Mouse (Mus musculus) embryonic facial prominence, embryonic 14.5 days (tissue): Measurements from ENCODE around the gene Wwp2. TPM values are rescaled to one million over a fixed set of nuclear protein-coding genes. Genes with fewer than 3 reads are reported as not detected.
A peak's percentile ranks its signal among the peaks of the same experiment; 100 is the strongest.

Experiments used
- ATAC-seq: fragments of 200-750 bp; cut with Nextera tagmentation; 2 replicates; pipeline ENCODE4 v1.8.0; 2017; ENCODE audit warnings: low read depth, moderate number of reproducible peaks, moderate TSS enrichment
- DNase-seq: peaks from one replicate; pipeline ENCODE4 v3.0.0-alpha.2; 2015; ENCODE audit warnings: low spot score
- H3K27ac ChIP-seq: fragments of 300-500 bp; sonication (generic); replicated peaks from 2 replicates; pipeline ENCODE4 v1.5.1; 2014; ENCODE audit warnings: low read depth, mild to moderate bottlenecking, low read length, moderate library complexity
- H3K27me3 ChIP-seq: fragments of 300-500 bp; sonication (generic); replicated peaks from 2 replicates; pipeline ENCODE4 v1.6.1; 2014; ENCODE audit warnings: low read length; ENCODE audit not compliant: control insufficient read depth, insufficient read depth
- H3K36me3 ChIP-seq: fragments of 300-500 bp; sonication (generic); 2 replicates; pipeline ENCODE4 v1.6.1; 2014; ENCODE audit warnings: low read length, mixed read lengths; ENCODE audit not compliant: control insufficient read depth, insufficient read depth
- H3K4me1 ChIP-seq: fragments of 300-500 bp; sonication (generic); 2 replicates; pipeline ENCODE4 v1.6.1; 2014; ENCODE audit warnings: antibody characterized with exemption, low read length; ENCODE audit not compliant: control insufficient read depth, insufficient read depth
- H3K4me2 ChIP-seq: fragments of 300-500 bp; sonication (generic); 2 replicates; pipeline ENCODE4 v1.6.1; 2014; ENCODE audit warnings: low read depth, mild to moderate bottlenecking, low read length, moderate library complexity, mixed read lengths
- H3K4me3 ChIP-seq: fragments of 300-500 bp; sonication (generic); 2 replicates; pipeline ENCODE4 v1.5.1; 2014; ENCODE audit warnings: low read depth, mild to moderate bottlenecking, low read length
- H3K9ac ChIP-seq: fragments of 300-500 bp; sonication (generic); 2 replicates; pipeline ENCODE4 v1.6.1; 2014; ENCODE audit warnings: low read depth, mild to moderate bottlenecking, low read length, moderate library complexity, mixed read lengths
- H3K9me3 ChIP-seq: fragments of 300-500 bp; sonication (generic); 2 replicates; pipeline ENCODE4 v1.6.1; 2016; ENCODE audit warnings: low read length; ENCODE audit not compliant: control insufficient read depth
- WGBS: fragments of 180-500 bp; shearing (Covaris S2); extraction: QIAGEN DNeasy Blood & Tissue Kit; methylation state at CpG from one replicate; pipeline ENCODE4 v1.1.7; 2014; 5-methylcytosine and 5-hydroxymethylcytosine counted together
- microRNA counts: library from miRNA; unstranded; fragments of <30 nt; microRNA quantifications from one replicate; lab custom pipeline; 2017
- microRNA-seq: library from miRNA; unstranded; fragments of <30 nt; microRNA quantifications from one replicate; pipeline ENCODE4, GENCODE M21; 2016; ENCODE audit warnings: borderline number of aligned reads
- polyA plus RNA-seq: library from polyadenylated mRNA; unstranded; fragments of >200 nt; fragmentation: Nextera tagmentation; extraction: Ambion mirVana; gene quantifications from 2 replicates; pipeline ENCODE4 v1.2.1, GENCODE M21; 2014

The Wwp2 gene
- polyA plus RNA-seq, 1 experiment from 2014 or later = 77.8 TPM

GRCm38 (mm10) chr8:107599691-107600090 lies 163.5 kb downstream of the Wwp2 start:
- Histone ChIP-seq H3K4me1 (peaks cover 6% of the 10 kb centered on the region; the same call in 1 of the 2 replicates), H3K9ac (no peak overlapping the region), H3K27ac (no peak overlapping the region), H3K36me3 (no peaks in the 10 kb centered on the region), H3K4me2 (no peak overlapping the region), H3K4me3 (no peak overlapping the region), H3K9me3 (no peaks in the 10 kb centered on the region), H3K27me3 (no peaks in the 10 kb centered on the region; the same call in 1 of the 2 replicates)
- DNase-seq (no peak), ATAC-seq (no peak)
- WGBS = 85% methylated on average over 9 of the region's 9 CpGs

GRCm38 (mm10) chr8:107603026-107603425 lies 166.9 kb downstream of the Wwp2 start:
- no peak overlapping the region for H3K4me2 ChIP-seq
- H3K27ac ChIP-seq = no peak overlapping the region
- no peaks in the 10 kb centered on the region for H3K9me3 ChIP-seq
- no peak overlapping the region for H3K4me3 ChIP-seq
- 4% methylated on average over 7 of the region's 7 CpGs for WGBS
- H3K27me3 ChIP-seq = no peaks in the 10 kb centered on the region; the same call in 1 of the 2 replicates
- ATAC-seq (no peak), DNase-seq (peak; percentile 88)
- H3K4me1 ChIP-seq = peaks cover 6% of the 10 kb centered on the region; the same call in 1 of the 2 replicates
- H3K9ac ChIP-seq = no peak overlapping the region
- H3K36me3 ChIP-seq = no peaks in the 10 kb centered on the region

MicroRNAs within 50 kb of the gene (microRNA counts, 519-probe panel; counts per million panel counts)
- 4,110 counts per million, percentile 94 among the panel's probes with 10 or more counts for microRNA mmu-miR-140 (lab: Ali Mortazavi, UCI)

Small RNA genes within 50 kb of the gene (microRNA-seq; reads per million reads assigned to microRNA genes)
- 43,123 reads per million, percentile 99 among the genes with 10 or more reads in this experiment for gene Mir140

Other genes with a start within 250 kb of the Wwp2 start
- 13.7 and 13.8 TPM in 2 replicates for gene Nfat5, start 142.9 kb upstream of the Wwp2 start, polyA plus RNA-seq
- gene Nqo1, start 33.2 kb upstream of the Wwp2 start, polyA plus RNA-seq = 17.9 and 19.7 TPM in 2 replicates
- gene Nob1, start 11.3 kb upstream of the Wwp2 start, polyA plus RNA-seq = 42.7 and 42.8 TPM in 2 replicates
- 252 and 269 TPM in 2 replicates for gene Psmd7, start 152.1 kb downstream of the Wwp2 start, polyA plus RNA-seq